Mouse (Mus musculus): ENCODE results near the gene Immp2l.

- TF ChIP-seq CTCF (IDR thresholded peaks at IDR 0.05; ENCODE audit: low read depth), result no peak
- no peak for TF ChIP-seq EP300 (IDR thresholded peaks at IDR 0.05; ENCODE audit: low read depth)
Observed at GRCm38 (mm10) chr12:41727221-41727620, 703.3 kb downstream of the Immp2l start.

All from liver, embryonic 14.5 days (tissue).